Mouse (Mus musculus): ENCODE measurements around the gene Aspa.

The Aspa gene

DNA sequence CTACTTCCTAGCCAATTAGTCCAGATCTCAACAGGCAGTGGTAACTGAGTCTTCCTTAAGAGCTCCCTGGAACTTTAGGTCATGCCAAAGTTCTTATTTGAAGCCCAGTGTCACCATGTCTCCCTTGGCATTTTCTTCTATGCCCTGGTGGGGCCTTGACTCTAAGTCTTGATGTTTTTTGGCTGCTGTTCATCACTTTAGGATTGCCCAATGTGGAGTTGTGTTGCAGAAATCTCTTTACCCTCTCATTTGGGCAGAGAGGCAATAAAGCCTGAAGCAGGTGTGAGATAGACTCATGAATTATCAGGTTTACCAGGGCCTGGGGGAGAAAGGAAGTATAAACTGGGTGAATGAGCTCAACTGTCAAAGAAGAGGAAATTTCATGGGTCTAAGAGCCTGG lies 70.7 kb downstream of the Aspa start:
- DNase-seq (ENCODE audit: extremely low read depth, low read depth, low spot score) = peak; percentile 76

GRCm38 (mm10) chr11:73257362-73257945 lies 71.9 kb downstream of the Aspa start:
- DNase-seq (ENCODE audit: extremely low read depth, low read depth, low spot score) = no peak

Measured in fat pad, adult 2 months (tissue).